Mouse (Mus musculus): ENCODE measurements at regions not wholly inside any gene's neighbourhood (a gene's known extent, or its start where the extent isn't known, plus 50 kb on each side); places are given as distances from the start of the nearest gene placed in this dataset.
"Not testable (repeated sequence)": the region's sequence is repeated elsewhere in the genome, so short reads cannot be mapped to it uniquely, and the experiment has no call there.

- no peak for DNase-seq
- intact Hi-C loops (cut with DNase I): no loop called here
These were observed 51.7 kb upstream of the Fam174b start for GRCm38 (mm10) chr7:73688451-73688850.

DNA sequence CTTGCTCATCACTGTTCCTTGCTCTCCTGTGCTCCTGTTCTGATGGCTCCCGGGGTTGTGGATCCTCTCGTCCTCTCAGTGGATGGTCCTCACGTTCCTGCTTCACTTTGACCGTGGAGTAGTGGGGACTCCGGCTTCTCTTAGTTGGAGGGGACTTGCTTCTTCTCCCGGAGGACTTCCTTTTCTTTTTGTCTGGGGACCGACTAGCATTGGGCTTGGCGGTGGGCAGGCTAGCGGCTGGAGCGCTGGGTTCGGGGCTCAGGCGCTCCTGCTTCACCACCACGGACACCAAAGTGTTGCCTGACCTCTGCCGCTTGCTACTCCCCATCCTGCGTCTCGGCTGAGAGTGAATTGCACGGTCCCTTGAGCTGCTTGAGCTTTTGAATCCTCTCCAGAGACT is 53.9 kb upstream of the Fam174b start:
- intact Hi-C loops (cut with DNase I); DNase-seq: not testable (repeated sequence)

- no peak for DNase-seq
These were observed 57.3 kb upstream of the Fam174b start for GRCm38 (mm10) chr7:73682756-73683155.

GRCm38 (mm10) chr7:73670598-73670997 is 69.5 kb upstream of the Fam174b start:
- intact Hi-C loops (cut with DNase I): no loop called here
- DNase-seq: no peak

More at GRCm38 (mm10) chr7:73682756-73683155, 57.3 kb upstream of the Fam174b start:
- intact Hi-C loops (cut with DNase I): no loop called here

DNA sequence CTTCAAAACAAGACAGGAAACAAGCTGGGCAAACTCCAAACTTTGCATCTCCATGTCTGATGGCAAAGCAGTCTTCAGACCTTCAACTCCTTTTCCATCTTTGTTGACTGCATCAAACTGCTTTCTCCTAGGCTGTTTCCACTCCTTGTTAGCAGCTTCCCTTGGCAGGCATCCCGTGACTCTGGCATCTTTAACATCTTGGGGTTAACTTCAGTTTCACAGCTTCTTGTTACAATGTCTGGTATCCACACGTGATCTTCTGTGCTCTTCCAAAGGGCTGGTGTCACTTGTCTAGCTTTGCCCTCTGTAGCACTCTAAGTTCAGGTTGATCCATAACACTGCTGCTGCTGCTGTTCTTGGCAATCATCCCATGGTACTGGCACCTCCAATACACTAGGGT is 71.3 kb upstream of the Fam174b start:
- intact Hi-C loops (cut with DNase I): no loop called here
- DNase-seq: no peak

- peak; percentile 48 to 54 for DNase-seq
- intact Hi-C loops (cut with DNase I): no loop called here
These were observed 73.0 kb upstream of the Fam174b start for GRCm38 (mm10) chr7:73666921-73667675.

DNA sequence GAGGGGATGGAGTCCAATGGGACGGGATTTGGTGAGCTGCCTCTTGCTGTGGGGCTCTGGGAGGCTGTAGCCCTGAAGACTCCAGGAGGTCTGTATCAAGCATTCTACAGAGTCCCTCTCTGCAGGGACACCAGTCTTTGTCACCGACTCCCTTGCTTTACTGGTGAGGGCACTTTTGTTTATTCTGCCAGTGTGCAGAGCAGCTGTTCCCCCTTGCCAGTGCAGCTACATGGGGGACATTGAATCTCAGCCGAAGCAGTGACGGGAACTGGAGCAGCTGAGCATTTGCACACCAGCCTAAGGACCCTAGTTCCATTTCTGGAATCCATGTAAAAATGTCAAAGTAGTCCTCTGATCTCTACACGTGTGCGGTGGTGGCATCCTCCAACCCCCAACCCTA is 75.1 kb upstream of the Fam174b start:
- intact Hi-C loops (cut with DNase I): no loop called here
- DNase-seq: no peak

- DNase-seq: no peak
- intact Hi-C loops (cut with DNase I): no loop called here
These were observed 77.6 kb upstream of the Fam174b start for GRCm38 (mm10) chr7:73662536-73662935.

GRCm38 (mm10) chr7:73661901-73662300 is 78.2 kb upstream of the Fam174b start:
- DNase-seq: no peak
- intact Hi-C loops (cut with DNase I): no loop called here

DNA sequence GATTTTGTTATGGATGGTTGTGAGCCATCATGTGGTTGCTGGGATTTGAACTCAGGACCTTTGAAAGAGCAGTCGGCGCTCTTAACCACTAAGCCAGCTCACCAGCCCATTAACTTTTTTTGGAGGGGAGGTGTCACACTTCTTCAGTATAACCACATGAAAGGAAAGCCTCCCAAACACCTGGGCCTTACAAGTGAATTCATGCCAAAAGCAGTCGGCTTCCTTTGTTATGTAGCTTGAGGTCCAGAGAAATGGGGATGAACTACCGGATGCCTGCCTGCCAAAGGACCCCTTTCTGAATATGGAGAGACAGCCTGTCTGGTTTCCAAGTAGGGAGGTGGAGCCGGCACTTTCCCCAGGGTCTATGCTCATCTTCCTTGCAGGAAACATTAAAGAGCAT is 80.6 kb upstream of the Fam174b start:
- DNase-seq: no peak
- intact Hi-C loops (cut with DNase I): loop anchor here (5.0 to 10.0 kb wide), 3 partner anchors 58 to 1455 kb away; no protein-coding TSS in a partner anchor

GRCm38 (mm10) chr7:73657283-73657682 is 82.8 kb upstream of the Fam174b start:
- peak; percentile 24 to 29 for DNase-seq
- intact Hi-C loops (cut with DNase I): loop anchor here (5.0 to 10.0 kb wide), 3 partner anchors 60 to 1458 kb away; no protein-coding TSS in a partner anchor

- not testable (repeated sequence) for DNase-seq
- intact Hi-C loops (cut with DNase I): loop anchor here (5.0 to 10.0 kb wide), 3 partner anchors 61 to 1458 kb away; no protein-coding TSS in a partner anchor
These were observed 83.7 kb upstream of the Fam174b start for GRCm38 (mm10) chr7:73656424-73656795.

DNA sequence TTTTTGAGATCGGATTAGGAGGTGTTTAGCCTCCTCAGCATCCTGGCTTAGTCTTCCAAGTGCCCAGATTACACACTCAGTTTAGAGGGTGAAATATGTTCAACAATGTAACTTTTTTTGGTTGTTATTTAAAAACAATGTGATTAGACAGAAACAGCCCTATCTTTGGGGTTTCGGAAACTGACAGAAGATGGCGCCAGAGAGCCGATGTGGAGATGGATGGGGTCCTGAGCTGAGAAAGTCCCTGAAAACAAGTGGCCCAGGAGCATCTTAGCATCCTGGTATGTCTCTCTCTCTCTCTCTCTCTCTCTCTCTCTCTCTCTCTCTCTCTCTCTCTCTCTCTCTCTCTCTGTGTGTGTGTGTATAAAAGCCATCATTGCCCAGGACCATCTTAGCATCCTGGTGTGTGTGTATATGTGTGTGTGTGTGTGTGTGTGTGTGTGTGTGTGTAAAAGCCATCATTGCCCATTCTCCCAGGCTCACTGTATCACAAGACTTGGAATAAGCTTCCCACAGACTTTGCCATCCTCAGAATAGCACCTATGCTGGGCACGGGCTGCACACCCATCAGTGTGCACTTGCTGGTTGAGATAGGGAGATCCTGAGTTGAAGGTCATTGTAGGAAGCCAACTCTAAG is 84.2 kb upstream of the Fam174b start:
- DNase-seq: peak; percentile 72 to 88
- intact Hi-C loops (cut with DNase I): loop anchor here (1.0 to 10.0 kb wide), 6 partner anchors 61 to 1459 kb away; no protein-coding TSS in a partner anchor

GRCm38 (mm10) chr7:73654193-73654871 is 85.8 kb upstream of the Fam174b start:
- intact Hi-C loops (cut with DNase I): loop anchor here (1.0 to 10.0 kb wide), 4 partner anchors 94 to 1460 kb away; no protein-coding TSS in a partner anchor
- peak; percentile 53 to 71 for DNase-seq

- no peak for DNase-seq
- intact Hi-C loops (cut with DNase I): loop anchor here (10.0 kb wide), 1 partner anchor 1464 kb away; no protein-coding TSS in a partner anchor
These were observed 89.2 kb upstream of the Fam174b start for GRCm38 (mm10) chr7:73650909-73651308.

GRCm38 (mm10) chr7:73648010-73648409 is 92.1 kb upstream of the Fam174b start:
- intact Hi-C loops (cut with DNase I): loop anchor here (5.0 kb wide), 1 partner anchor 1246 kb away; no protein-coding TSS in a partner anchor
- DNase-seq: peak; percentile 80 to 90

DNA sequence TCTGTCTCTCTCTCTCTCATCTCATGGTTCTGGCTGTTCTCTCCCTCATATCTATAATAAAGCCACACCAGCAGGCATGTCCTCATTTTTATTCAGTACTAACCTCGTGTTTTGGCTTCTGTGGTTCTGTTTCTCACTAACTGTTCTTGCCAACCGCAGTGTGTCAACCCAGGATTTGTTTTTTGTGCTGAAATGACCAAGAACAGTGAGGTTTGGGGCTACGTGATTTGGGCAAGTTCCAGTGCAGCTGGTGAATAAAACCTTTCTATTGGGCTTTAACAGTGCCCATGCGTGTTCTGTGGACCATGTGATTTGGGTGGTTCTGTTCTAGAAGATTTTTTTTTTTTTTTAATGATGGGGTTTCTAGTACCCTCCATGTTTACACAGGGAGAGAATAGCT is 93.0 kb upstream of the Fam174b start:
- intact Hi-C loops (cut with DNase I): loop anchor here (5.0 kb wide), 1 partner anchor 1245 kb away; no protein-coding TSS in a partner anchor
- DNase-seq: no peak

DNA sequence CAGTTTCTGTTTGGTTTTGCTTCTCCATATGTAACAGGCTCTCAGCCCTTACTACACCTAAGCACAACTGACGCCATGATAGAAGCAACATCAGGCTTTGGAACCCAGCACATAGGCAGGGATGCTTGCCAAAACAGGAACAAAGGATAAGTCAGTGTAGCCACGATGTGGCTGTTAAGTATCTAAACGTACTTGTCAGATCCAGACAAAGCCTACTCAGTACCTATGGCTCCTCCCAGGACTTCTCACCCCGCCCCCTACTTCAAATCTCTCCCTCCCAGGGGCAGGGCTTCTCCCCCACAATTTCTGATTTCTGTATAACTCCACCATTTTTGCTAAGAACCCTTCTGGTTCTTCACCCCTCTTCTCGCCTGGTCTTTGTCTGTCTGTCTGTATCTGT is 93.4 kb upstream of the Fam174b start:
- intact Hi-C loops (cut with DNase I): loop anchor here (5.0 kb wide), 1 partner anchor 1244 kb away; no protein-coding TSS in a partner anchor
- no peak for DNase-seq

DNA sequence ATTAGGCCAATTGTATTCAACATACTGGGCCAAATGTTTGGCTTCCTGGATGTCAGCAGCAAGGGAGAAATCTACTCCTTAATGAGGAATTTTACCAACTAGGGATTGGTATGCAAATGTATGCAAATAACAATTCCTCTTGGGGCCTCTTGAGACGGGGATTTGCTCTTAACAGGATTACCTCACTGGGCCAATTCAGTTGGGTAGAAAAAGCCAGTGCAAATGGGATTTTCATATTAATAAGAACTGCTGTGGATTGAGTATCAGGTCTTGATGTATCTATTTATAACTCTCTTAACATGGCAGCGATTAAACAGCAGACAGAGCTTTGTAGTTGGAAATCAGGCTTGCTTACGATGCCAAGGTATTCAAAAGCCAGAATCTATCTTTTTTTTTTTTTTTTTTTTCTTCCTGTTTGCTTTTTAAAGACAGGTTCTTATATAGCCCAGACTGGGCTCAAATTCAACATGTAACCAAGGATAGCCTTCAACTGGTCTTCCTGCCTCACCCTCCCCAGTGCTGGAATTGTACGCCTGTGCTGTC is 95.7 kb upstream of the Fam174b start:
- intact Hi-C loops (cut with DNase I): no loop called here
- DNase-seq: no peak

- no peak for DNase-seq
- intact Hi-C loops (cut with DNase I): no loop called here
These were observed 96.1 kb upstream of the Fam174b start for GRCm38 (mm10) chr7:73643993-73644335.

Data from heart, postnatal 10 days (tissue).